Mouse (Mus musculus) MEL (cell line): ENCODE data around the gene Gaa. TPM values are rescaled to one million over a fixed set of nuclear protein-coding genes. Genes with fewer than 3 reads are reported as not detected.

Experiments
- DNase-seq: peaks from one replicate; pipeline ENCODE4 v3.0.0; 2011; ENCODE audit warnings: low read depth, low spot score
- H3K27ac ChIP-seq: 2 replicates; pipeline ENCODE4 v1.5.1; 2012; ENCODE audit warnings: low read depth, mild to moderate bottlenecking, control low read depth, low read length, moderate library complexity; ENCODE audit not compliant: control insufficient read depth
- H3K27me3 ChIP-seq, 2 experiments: fragments of 150-350 bp in 1 of 2; sonication (generic) in 1 of 2; 2 replicates each; pipeline ENCODE4 v1.6.1; 2012; ENCODE audit warnings: low read length in 2 of 2, mild to moderate bottlenecking in 2 of 2, improper control_type of control experiment in 1 of 2, moderate library complexity in 1 of 2; ENCODE audit not compliant: insufficient read depth in 2 of 2, control insufficient read depth in 1 of 2
- H3K36me3 ChIP-seq, 2 experiments: 2 replicates each; pipeline ENCODE4 v1.6.1; 2012 to 2014; ENCODE audit warnings: low read length in 2 of 2, improper control_type of control experiment in 1 of 2, inconsistent platforms in 1 of 2, mild to moderate bottlenecking in 1 of 2; ENCODE audit not compliant: insufficient read depth in 2 of 2, control insufficient read depth in 1 of 2
- H3K4me1 ChIP-seq, 2 experiments: fragments of 150-350 bp in 1 of 2; sonication (generic) in 1 of 2; 2 replicates each; pipeline ENCODE4 v1.6.1; 2012; ENCODE audit warnings: low read length in 2 of 2, improper control_type of control experiment in 1 of 2, mild to moderate bottlenecking in 1 of 2; ENCODE audit not compliant: insufficient read depth in 2 of 2, control insufficient read depth in 1 of 2
- H3K4me3 ChIP-seq, 2 experiments: fragments of 150-350 bp in 1 of 2; sonication (generic) in 1 of 2; 2 replicates each; pipeline ENCODE4 v1.5.1; 2012; ENCODE audit warnings: low read depth in 2 of 2, low read length in 2 of 2, mild to moderate bottlenecking in 2 of 2, moderate library complexity in 2 of 2, control low read depth in 1 of 2, improper control_type of control experiment in 1 of 2; ENCODE audit not compliant: control insufficient read depth in 1 of 2, insufficient read depth in 1 of 2
- H3K79me2 ChIP-seq: 2 replicates; pipeline ENCODE4 v1.6.1; 2012; ENCODE audit warnings: mild to moderate bottlenecking, low read length, moderate library complexity; ENCODE audit not compliant: control insufficient read depth, poor library complexity, insufficient read depth
- H3K9ac ChIP-seq: 2 replicates; pipeline ENCODE4 v1.6.1; 2012; ENCODE audit warnings: low read depth, mild to moderate bottlenecking, control low read depth, low read length, moderate library complexity; ENCODE audit not compliant: control insufficient read depth, poor library complexity, severe bottlenecking
- H3K9me3 ChIP-seq: fragments of 150-350 bp; sonication (generic); replicated peaks from 2 replicates; pipeline ENCODE4 v1.6.1; 2012; ENCODE audit warnings: mild to moderate bottlenecking, low read length, improper control_type of control experiment, moderate library complexity; ENCODE audit not compliant: insufficient read depth
- BHLHE40 ChIP-seq: IDR thresholded peaks from 2 replicates; pipeline ENCODE4 v1.6.1; 2012; ENCODE audit warnings: low read depth, mild to moderate bottlenecking, inconsistent platforms, low read length, improper control_type of control experiment, borderline replicate concordance
- CHD1 ChIP-seq: IDR thresholded peaks from 2 replicates; pipeline ENCODE4 v1.6.1; 2012; ENCODE audit warnings: low read depth, mild to moderate bottlenecking, inconsistent platforms, low read length, improper control_type of control experiment
- CHD2 ChIP-seq: IDR thresholded peaks from 2 replicates; pipeline ENCODE4 v1.6.1; 2011; ENCODE audit warnings: low read length, improper control_type of control experiment
- CTCF ChIP-seq, 3 experiments: IDR thresholded peaks in 2 of 3; conservative IDR thresholded peaks in 1 of 3; 2 replicates each; pipeline ENCODE4 v1.5.1; 2011 to 2012; ENCODE audit warnings: low read length in 3 of 3, low read depth in 2 of 3, mild to moderate bottlenecking in 2 of 3, improper control_type of control experiment in 1 of 3, inconsistent platforms in 1 of 3, mixed read lengths in 1 of 3, moderate library complexity in 1 of 3; ENCODE audit not compliant: control insufficient read depth in 1 of 3, insufficient read depth in 1 of 3, poor library complexity in 1 of 3, severe bottlenecking in 1 of 3
- E2F4 ChIP-seq: IDR thresholded peaks from 2 replicates; pipeline ENCODE4 v1.6.1; 2011; ENCODE audit warnings: low read depth, low read length, improper control_type of control experiment, borderline replicate concordance
- GABPA ChIP-seq: IDR thresholded peaks from 2 replicates; pipeline ENCODE4 v1.6.1; 2012; ENCODE audit warnings: low read depth, mild to moderate bottlenecking, inconsistent platforms, low read length, improper control_type of control experiment, moderate library complexity
- HCFC1 ChIP-seq: IDR thresholded peaks from 2 replicates; pipeline ENCODE4 v1.6.1; 2012; ENCODE audit warnings: low read depth, mild to moderate bottlenecking, inconsistent platforms, low read length, improper control_type of control experiment, moderate library complexity
- JUND ChIP-seq: IDR thresholded peaks from 2 replicates; pipeline ENCODE4 v1.6.1; 2011; ENCODE audit warnings: low read depth, mild to moderate bottlenecking, improper control_type of control experiment, low read length
- KAT2A ChIP-seq: conservative IDR thresholded peaks from 2 replicates; pipeline ENCODE4 v1.6.1; 2012; ENCODE audit warnings: low read depth, low read length, improper control_type of control experiment, inconsistent platforms
- MAFK ChIP-seq: IDR thresholded peaks from 2 replicates; pipeline ENCODE4 v1.6.1; 2011; ENCODE audit warnings: low read depth, mild to moderate bottlenecking, low read length, improper control_type of control experiment, borderline replicate concordance
- MAX ChIP-seq: IDR thresholded peaks from 2 replicates; pipeline ENCODE4 v1.6.1; 2011; ENCODE audit warnings: low read length, improper control_type of control experiment
- MEF2A ChIP-seq: IDR thresholded peaks from 2 replicates; pipeline ENCODE4 v1.6.1; 2014; ENCODE audit warnings: low read depth, mild to moderate bottlenecking, inconsistent platforms, low read length, improper control_type of control experiment; ENCODE audit not compliant: poor library complexity, insufficient replicate concordance, severe bottlenecking; ENCODE audit errors: extremely low read depth
- MXI1 ChIP-seq: IDR thresholded peaks from 2 replicates; pipeline ENCODE4 v1.6.1; 2011; ENCODE audit warnings: mild to moderate bottlenecking, low read depth, low read length, improper control_type of control experiment
- MYC ChIP-seq: IDR thresholded peaks from 2 replicates; pipeline ENCODE4 v1.6.1; 2011; ENCODE audit warnings: low read depth, mild to moderate bottlenecking, low read length, improper control_type of control experiment, moderate library complexity
- NELFE ChIP-seq: IDR thresholded peaks from 2 replicates; pipeline ENCODE4 v1.6.1; 2011; ENCODE audit warnings: low read depth, low read length, improper control_type of control experiment
- POLR2A ChIP-seq, 2 experiments: IDR thresholded peaks; 2 replicates each; pipeline ENCODE4 v1.6.1; 2011 to 2012; ENCODE audit warnings: low read length in 2 of 2, mild to moderate bottlenecking in 2 of 2, control low read depth in 1 of 2, improper control_type of control experiment in 1 of 2, low read depth in 1 of 2, moderate library complexity in 1 of 2; ENCODE audit not compliant: control insufficient read depth in 1 of 2, insufficient read depth in 1 of 2, poor library complexity in 1 of 2
- RAD21 ChIP-seq: IDR thresholded peaks from 2 replicates; pipeline ENCODE4 v1.6.1; 2011; ENCODE audit warnings: mild to moderate bottlenecking, low read depth, low read length, improper control_type of control experiment
- RCOR1 ChIP-seq: IDR thresholded peaks from 2 replicates; pipeline ENCODE4 v1.6.1; 2012; ENCODE audit warnings: low read depth, mild to moderate bottlenecking, inconsistent platforms, low read length, improper control_type of control experiment
- SMC3 ChIP-seq: IDR thresholded peaks from 2 replicates; pipeline ENCODE4 v1.6.1; 2011; ENCODE audit warnings: low read depth, low read length, improper control_type of control experiment
- TAL1 ChIP-seq: IDR thresholded peaks from 2 replicates; pipeline ENCODE4 v1.6.1; 2012; ENCODE audit warnings: mild to moderate bottlenecking, inconsistent platforms, low read length, moderate library complexity, mixed read lengths
- UBTF ChIP-seq: IDR thresholded peaks from 2 replicates; pipeline ENCODE4 v1.6.1; 2012; ENCODE audit warnings: low read depth, mild to moderate bottlenecking, inconsistent platforms, low read length, improper control_type of control experiment, moderate library complexity, borderline replicate concordance; ENCODE audit not compliant: insufficient read depth
- ZC3H11A ChIP-seq: IDR thresholded peaks from 2 replicates; pipeline ENCODE4 v1.6.1; 2012; ENCODE audit warnings: low read depth, mild to moderate bottlenecking, inconsistent platforms, low read length, improper control_type of control experiment
- ZMIZ1 ChIP-seq: IDR thresholded peaks from 2 replicates; pipeline ENCODE4 v1.6.1; 2012; ENCODE audit warnings: low read depth, mild to moderate bottlenecking, inconsistent platforms, low read length, improper control_type of control experiment, moderate library complexity
- ZNF384 ChIP-seq: IDR thresholded peaks from 2 replicates; pipeline ENCODE4 v1.6.1; 2012; ENCODE audit warnings: low read depth, mild to moderate bottlenecking, inconsistent platforms, low read length, improper control_type of control experiment
- polyA plus RNA-seq, 2 experiments: library from polyadenylated mRNA; stranded (reverse) in 1 of 2; unstranded in 1 of 2; fragments of >175 nt in 1 of 2; fragments of >200 nt in 1 of 2; gene quantifications; 2 replicates each; pipeline versions ENCODE4 v1.2.1 to v1.2.4; 2012; ENCODE audit warnings: low replicate concordance in 2 of 2, low read depth in 1 of 2; ENCODE audit not compliant: insufficient read length in 2 of 2, insufficient read depth in 1 of 2, missing spikeins in 1 of 2
- total RNA-seq: library from RNA; depleted of rRNA; stranded (reverse); fragments of 300-350 nt; gene quantifications from 2 replicates; pipeline ENCODE4 v1.2.3, GENCODE M21; 2012

Gaa gene
- total and polyA plus RNA-seq, 3 experiments: 54.1 to 85.6 TPM; not detected in 1

DNA sequence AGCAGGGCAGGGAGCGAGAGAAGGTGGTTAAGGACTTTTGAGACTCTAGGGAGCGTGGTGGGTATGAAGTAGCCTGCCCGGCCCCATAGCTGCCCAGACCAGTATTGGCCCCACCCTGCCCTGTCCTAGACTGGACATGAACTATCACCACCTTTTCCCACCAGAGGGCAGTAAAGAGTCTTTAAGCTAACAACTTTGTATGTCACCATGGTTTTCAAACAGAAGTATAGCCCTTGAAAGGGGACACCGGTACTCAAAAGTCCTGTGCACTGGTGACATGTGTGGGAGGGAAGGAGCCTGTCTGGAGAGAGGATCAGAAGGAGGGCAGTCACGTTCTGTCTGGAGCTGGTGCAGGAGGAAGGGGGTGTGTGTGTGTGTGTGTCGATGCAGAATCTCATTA, 18.7 kb upstream of the Gaa start:
- Histone ChIP-seq H3K9ac (no peak overlapping the region), H3K4me3 (no peak overlapping the region), H3K79me2 (no peaks in the 10 kb centered on the region), H3K36me3 (no peaks in the 10 kb centered on the region), H3K9me3 (no peaks in the 10 kb centered on the region)
- TF ChIP-seq TAL1 (no peak), RCOR1 (no peak), ZMIZ1 (no peak), HCFC1 (no peak), E2F4 (no peak), POLR2A (IDR thresholded peaks at IDR 0.05; ENCODE audit: control insufficient read depth in 1 of 2, insufficient read depth in 1 of 2, low read depth in 1 of 2, low read length in 2 of 2, poor library complexity in 1 of 2) (no peak), RAD21 (peak; percentile 37), GABPA (no peak), ZC3H11A (0 out of 2 replicates have a peak, but pooled peaks have one; percentile 11), JUND (no peak), MEF2A (no peak), KAT2A (no peak), ZNF384 (no peak), CHD2 (no peak), CTCF (IDR thresholded peaks at IDR 0.05 in 2 of 3, conservative IDR thresholded peaks at IDR 0.05 in 1 of 3; ENCODE audit: control insufficient read depth in 1 of 3, insufficient read depth in 1 of 3, low read depth in 2 of 3, low read length in 3 of 3, poor library complexity in 1 of 3, severe bottlenecking in 1 of 3) (peak; percentile 47 to 83 (median 67)), SMC3 (peak; percentile 72), BHLHE40 (no peak), NELFE (no peak)
- TF ChIP-seq, all 39 proteins: peak for 4
- H3K27ac ChIP-seq: no peak overlapping the region
- no peaks in the 10 kb centered on the region for H3K27me3 ChIP-seq
- no peaks in the 10 kb centered on the region for H3K4me1 ChIP-seq
- DNase-seq: peak; percentile 85

DNA sequence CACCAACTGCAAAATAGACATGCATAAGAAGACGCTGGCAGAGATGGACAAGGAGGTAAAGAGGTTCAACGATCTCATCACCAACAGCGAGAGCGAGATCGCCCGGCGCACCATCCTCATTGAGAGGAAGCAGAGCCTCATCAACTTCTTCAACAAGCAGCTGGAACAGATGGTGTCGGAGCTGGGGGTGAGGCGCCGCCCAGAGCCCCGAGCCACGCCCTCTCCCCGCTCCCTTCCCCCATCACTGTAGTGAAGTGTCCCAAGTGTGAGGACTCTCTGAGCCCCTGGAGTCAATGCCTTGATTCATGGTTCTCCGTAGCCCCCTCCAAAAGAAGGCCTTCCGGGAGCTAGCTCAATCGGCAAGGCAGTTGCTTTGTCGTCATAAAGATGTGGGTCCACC, 16.7 kb upstream of the Gaa start:
- Histone ChIP-seq H3K36me3 (no peaks in the 10 kb centered on the region), H3K9me3 (no peaks in the 10 kb centered on the region), H3K4me3 (no peak overlapping the region), H3K9ac (no peak overlapping the region), H3K27ac (no peak overlapping the region), H3K27me3 (no peaks in the 10 kb centered on the region), H3K4me1 (no peaks in the 10 kb centered on the region), H3K79me2 (no peaks in the 10 kb centered on the region)
- DNase-seq: no peak
- no peak for TF ChIP-seq UBTF
- TF ChIP-seq CHD1: no peak
- no peak for TF ChIP-seq POLR2A (IDR thresholded peaks at IDR 0.05; ENCODE audit: control insufficient read depth in 1 of 2, insufficient read depth in 1 of 2, low read depth in 1 of 2, low read length in 2 of 2, poor library complexity in 1 of 2)
- no peak for TF ChIP-seq MXI1
- TF ChIP-seq GABPA: no peak
- TF ChIP-seq MAFK: no peak
- no peak for TF ChIP-seq MAX
- TF ChIP-seq MYC: no peak
- TF ChIP-seq SMC3: no peak
